Mouse (Mus musculus): Measurements from ENCODE around the gene Xxylt1.

DNA sequence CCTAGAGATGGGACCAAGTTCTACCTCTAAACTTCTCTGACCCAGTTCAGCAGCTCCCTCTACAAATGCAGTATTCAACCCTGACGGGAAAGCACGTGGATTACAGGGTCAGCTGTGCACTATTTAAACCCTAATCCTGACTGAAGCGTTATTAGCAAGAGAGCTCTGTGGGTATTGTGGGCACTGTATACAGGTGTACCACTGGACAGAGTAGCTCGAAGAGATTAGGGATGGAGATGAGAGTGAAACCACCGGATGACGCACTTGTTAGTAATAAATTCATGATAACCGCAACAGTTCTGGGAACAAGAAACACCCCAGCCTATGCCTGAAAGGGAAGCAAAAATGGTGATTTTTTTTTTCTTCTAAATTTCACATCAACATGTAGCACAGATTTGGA lies 57.0 kb downstream of the Xxylt1 start:
- TF ChIP-seq CTCF (IDR thresholded peaks at IDR 0.05; ENCODE audit: extremely low read depth, insufficient read depth, low read length) (no peak), POLR2A (IDR thresholded peaks at IDR 0.05; ENCODE audit: extremely low read depth, insufficient read depth, low read length) (no peak)
